Mouse (Mus musculus) neutrophil, adult 83 days (primary cell): Measurements from ENCODE around the gene Klf3. TPM values are rescaled to one million over a fixed set of nuclear protein-coding genes. Genes with fewer than 3 reads are reported as not detected.

Experiments used
- total RNA-seq, 2 experiments: library from RNA; stranded (reverse); gene quantifications; one replicate each; pipeline ENCODE4 v1.2.4; 2023

The Klf3 gene
- 100 to 1,000 TPM in 1 of 2 experiments, 10 to 100 TPM in 1; 79.9 to 118 TPM for total RNA-seq

DNA sequence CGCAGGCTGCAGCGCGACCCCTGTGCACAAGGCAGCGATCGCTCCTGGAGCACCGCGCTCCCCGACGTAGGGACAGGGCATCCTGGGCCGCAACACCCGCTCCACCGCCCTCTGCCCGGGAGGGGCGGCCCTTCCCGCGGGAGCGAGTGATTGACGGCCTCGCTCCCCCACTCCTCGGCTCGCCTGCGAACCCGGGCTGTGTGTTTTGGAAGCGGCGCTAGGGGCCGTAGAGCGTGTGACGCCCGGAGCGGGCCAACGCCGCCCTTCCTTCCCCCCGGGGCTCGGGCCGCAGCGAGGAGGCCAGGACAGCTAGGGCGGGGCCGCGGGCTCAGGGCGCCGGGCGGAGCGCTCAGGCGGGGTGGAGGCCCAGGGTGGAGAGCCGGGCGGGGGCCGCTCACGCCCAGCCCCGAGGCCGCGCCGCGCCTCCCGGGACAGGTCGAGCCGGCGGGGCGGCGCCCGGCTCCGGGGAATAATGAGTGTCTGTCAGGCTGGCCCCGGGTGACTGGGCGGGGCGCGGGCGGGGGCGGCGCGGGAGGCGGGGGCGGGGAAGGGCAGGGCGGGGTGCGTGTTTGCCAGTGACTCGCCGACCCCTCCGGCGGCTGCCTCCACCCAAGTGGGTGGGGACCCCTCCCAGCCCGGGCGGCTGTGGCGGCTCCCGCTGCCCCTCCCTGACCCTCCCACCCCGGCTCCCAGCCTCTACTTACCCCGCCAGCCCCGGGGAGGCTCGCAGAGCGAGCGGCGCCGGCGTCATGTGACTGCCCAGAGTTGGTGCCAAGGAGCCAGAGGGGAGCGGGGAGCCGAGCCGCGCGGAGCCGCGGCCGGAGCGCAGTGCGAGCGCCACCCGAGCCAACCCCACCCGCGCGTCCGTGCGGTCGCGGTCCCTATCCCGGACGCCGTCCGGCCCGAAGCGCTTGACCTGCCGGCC is at the start of gene Klf3:
Gene Klf3 (plus strand): TSS at position 594 of the 925 bp plus-strand sequence.

Other genes with a start within 250 kb of the Klf3 start
- gene Tlr1, start 130.2 kb downstream of the Klf3 start, total RNA-seq = 1 to 10 TPM; 6.5 to 7.9 TPM
- 10 to 100 TPM; 13.0 to 16.7 TPM for gene Tlr6, start 156.7 kb downstream of the Klf3 start, total RNA-seq
- 10 to 100 TPM; 13.4 to 17.1 TPM for gene Fam114a1, start 166.7 kb downstream of the Klf3 start, total RNA-seq